Mouse (Mus musculus) splenic B cell, adult 2 months (primary cell): Measurements from ENCODE around the gene Dytn.
A peak's percentile ranks its signal among the peaks of the same experiment; 100 is the strongest.

Source experiments
- DNase-seq: peaks from one replicate; pipeline ENCODE4 v3.0.0-alpha.2; 2011; ENCODE audit warnings: low read depth, low spot score
- H3K27me3 ChIP-seq: 2 replicates; pipeline ENCODE4 v1.6.1; 2012; ENCODE audit warnings: mild to moderate bottlenecking, low read length, moderate library complexity, mixed read lengths; ENCODE audit not compliant: control insufficient read depth, poor library complexity, insufficient read depth, severe bottlenecking
- H3K36me3 ChIP-seq: 2 replicates; pipeline ENCODE4 v1.6.1; 2012; ENCODE audit warnings: mild to moderate bottlenecking, low read length, moderate library complexity, mixed read lengths; ENCODE audit not compliant: control insufficient read depth, poor library complexity, insufficient read depth, severe bottlenecking

Dytn gene

DNA sequence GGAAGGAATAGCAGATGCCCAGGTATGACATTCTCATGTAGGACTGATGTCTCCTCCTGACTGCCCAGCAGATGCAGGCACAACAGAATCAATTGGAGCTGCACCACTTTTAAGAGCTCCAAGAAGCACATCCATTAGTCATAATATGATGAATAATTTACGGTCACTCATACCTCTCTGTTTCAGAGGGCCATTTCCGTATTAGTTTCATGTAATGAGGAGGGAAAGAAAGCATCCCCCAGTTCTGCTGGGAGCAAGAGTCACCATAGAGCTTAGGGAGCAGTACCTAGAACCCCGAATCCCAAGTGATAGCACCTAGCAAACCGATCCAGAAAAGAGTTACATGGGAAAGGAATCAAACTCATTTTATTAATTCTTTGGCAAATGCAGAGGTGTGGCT lies at the start of gene Dytn:
Dytn (minus strand) TSS at position 101 of the 400 bp plus-strand sequence.
- no peaks in the 10 kb centered on the region for H3K36me3 ChIP-seq
- DNase-seq: no peak
- H3K27me3 ChIP-seq: no peaks in the 10 kb centered on the region; the same call in 1 of the 2 replicates

DNA sequence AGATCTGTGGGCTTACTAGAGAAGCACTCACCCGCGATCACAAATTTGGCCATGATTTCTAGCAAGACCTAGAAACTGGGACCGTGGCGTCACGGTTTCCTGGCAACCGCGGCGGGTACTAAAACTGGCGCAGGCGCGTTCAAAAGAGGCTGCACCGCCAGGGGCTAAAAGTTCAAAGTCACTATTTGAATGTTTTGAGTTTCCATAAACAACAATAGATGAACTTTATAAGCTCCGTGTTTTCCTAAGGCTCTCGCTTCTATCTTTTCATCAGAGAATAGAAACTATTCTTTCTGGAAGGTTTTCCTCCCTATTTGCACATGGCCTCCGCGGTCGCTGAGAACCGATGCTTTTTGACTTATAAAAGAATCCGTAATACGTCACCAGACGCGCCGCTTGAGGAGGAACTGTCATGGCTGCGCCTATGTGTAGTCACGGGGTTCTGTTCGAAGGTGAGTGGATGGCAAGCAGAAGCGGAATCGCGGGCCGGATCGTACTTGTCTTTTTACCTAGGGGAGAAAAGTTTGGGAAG lies 43.6 kb upstream of the Dytn start, which contains the start of the genes Mdh1b and Fastkd2:
Mdh1b (minus strand) TSS at position 79 of the 532 bp plus-strand sequence.
Fastkd2 (plus strand) TSS at position 375 of the 532 bp plus-strand sequence.
- peak; percentile 94 for DNase-seq
- H3K27me3 ChIP-seq: no peaks in the 10 kb centered on the region; the same call in 1 of the 2 replicates
- H3K36me3 ChIP-seq: no peaks in the 10 kb centered on the region

DNA sequence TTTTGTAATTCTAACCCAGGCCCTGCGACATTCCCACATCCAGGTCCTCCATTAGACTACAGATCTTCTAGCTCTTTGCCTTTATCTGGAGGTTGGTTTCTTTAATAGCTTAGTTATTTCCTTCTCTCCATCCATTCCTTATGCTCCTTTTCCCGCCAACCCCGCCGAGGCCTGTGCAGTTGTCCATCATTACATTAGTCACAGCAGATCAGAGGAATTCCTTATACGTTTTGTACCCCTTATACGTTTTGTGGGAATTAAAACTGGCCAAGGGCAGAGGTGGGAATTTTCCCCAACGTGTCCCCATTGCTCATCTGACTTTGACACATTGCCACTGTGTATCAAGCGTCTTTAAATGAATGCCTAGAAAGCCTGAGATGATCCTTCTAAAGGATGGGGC lies 43.1 kb upstream of the Dytn start:
- Histone ChIP-seq H3K36me3 (no peaks in the 10 kb centered on the region), H3K27me3 (no peaks in the 10 kb centered on the region; the same call in 1 of the 2 replicates)
- DNase-seq: no peak

DNA sequence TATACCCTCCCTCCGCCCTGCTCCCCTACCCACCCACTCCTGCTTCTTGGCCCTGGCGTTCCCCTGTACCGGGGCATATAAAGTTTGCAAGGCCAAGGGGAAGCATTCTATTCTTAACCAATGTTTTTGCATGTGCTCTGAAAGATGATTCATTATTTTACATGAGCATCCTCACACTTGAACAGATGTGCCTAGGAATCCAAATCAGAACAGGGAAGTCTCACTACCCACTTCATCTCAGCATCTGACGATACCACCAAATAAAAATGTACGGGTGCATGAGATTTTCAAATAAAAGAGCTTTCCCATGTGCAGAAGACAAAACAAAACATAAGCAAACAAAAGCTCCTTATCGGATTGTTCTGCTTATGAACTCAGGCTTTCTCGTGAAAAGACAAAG lies 33.4 kb upstream of the Dytn start:
- no peak for DNase-seq
- no peaks in the 10 kb centered on the region for H3K27me3 ChIP-seq
- H3K36me3 ChIP-seq: no peaks in the 10 kb centered on the region

DNA sequence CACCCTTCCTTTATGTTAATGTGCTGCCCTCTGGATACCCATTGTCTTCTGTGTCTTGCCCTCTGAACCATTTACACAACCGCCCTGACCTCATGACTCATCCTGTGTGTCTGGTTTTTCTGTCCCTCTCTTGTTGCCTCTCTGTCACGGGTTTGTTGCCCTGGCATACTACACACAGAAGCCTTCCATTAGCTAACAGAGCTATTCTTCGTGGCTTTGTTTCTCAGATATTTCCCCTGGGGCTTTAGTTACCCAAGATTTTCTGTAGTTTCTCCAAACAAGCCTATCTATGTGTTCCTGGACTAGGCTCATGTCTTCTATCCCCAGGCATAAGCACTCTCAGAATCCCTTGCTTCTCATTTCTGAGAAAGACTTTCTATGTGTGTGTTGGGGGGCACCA lies 22.1 kb upstream of the Dytn start:
- DNase-seq: no peak
- H3K36me3 ChIP-seq: no peaks in the 10 kb centered on the region
- H3K27me3 ChIP-seq: peaks cover 3% of the 10 kb centered on the region; the same call in 1 of the 2 replicates

DNA sequence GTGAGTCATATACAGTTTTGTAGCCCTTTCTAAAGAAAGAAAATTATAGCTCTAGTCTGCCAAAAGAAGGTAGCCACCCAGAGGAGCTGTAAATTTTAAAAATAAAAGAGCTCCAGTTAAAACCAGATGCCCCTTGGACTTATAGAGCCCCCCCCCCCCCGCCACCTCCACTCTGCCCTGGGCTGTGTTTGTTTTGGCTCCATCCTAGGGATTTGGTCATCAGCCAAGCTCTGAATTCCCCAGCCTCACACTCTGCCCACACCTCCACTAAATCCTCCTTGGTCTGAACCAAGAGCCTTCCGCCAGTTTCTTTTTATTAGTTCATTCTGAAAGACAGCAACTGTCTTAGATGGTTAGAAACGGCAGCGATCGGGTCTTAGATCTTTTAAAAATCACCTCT lies 19.0 kb upstream of the Dytn start:
- H3K27me3 ChIP-seq: peaks cover 3% of the 10 kb centered on the region; the same call in 1 of the 2 replicates
- DNase-seq: no peak
- no peaks in the 10 kb centered on the region for H3K36me3 ChIP-seq

DNA sequence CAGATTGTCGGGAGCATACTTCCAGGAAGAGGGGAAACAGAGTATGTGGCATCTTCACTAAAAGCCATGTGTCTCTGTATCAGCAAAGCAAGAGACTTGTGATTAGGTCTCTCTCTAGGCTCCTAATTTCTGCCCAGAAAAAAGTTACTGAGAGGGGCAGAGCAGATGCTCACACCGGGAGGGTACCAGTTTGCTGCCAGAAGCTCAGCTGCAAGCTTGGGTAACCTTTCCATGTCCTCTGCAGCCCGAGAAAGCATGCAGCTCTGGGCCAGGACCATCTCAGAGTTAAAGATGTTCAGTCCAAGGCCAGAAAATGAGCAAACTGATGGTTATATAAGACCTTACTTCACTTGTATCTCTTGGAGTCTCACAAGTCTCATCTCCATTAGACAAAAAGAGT lies 10.1 kb upstream of the Dytn start:
- H3K27me3 ChIP-seq: no peaks in the 10 kb centered on the region
- DNase-seq: no peak
- H3K36me3 ChIP-seq: no peaks in the 10 kb centered on the region

DNA sequence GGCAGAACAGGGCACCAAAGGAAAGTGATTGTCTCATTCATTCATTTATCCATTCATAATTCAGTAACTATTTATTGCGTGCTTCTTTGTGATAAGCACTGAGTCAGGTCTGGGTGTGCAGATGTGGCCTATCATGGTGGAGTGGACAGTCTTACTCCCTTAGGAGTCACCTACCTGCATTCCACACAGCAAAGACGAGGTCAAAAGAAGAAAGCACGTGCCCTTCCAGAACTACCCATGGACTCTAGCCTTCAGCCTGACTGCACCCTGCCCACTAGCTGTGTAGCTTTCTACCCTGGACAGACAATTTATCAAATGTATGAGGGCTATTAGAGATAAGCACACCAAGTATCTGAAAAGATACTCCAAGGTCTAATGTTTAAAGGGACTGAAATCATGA lies 10.8 kb downstream of the Dytn start:
- no peak for DNase-seq

DNA sequence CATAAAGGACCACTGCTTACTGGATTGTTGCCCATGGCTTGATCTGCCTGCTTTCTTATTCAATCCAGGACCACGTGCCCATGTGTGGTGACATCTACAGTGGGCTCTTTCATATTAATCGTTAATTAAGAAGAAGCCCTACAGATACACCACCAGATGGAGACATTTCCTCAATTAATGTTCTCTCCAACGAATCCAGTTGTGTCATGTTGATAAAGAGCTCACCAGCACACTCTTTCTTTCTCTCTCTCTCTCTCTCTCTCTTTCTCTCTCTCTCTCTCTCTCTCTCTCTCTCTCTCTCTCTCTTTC lies 17.9 kb downstream of the Dytn start:
- peak; percentile 67 for DNase-seq
- Histone ChIP-seq H3K27me3 (no peaks in the 10 kb centered on the region; the same call in 1 of the 2 replicates), H3K36me3 (no peaks in the 10 kb centered on the region)

More for the DNA sequence above, 10.8 kb downstream of the Dytn start:
- no peaks in the 10 kb centered on the region for H3K36me3 ChIP-seq
- no peaks in the 10 kb centered on the region for H3K27me3 ChIP-seq

DNA sequence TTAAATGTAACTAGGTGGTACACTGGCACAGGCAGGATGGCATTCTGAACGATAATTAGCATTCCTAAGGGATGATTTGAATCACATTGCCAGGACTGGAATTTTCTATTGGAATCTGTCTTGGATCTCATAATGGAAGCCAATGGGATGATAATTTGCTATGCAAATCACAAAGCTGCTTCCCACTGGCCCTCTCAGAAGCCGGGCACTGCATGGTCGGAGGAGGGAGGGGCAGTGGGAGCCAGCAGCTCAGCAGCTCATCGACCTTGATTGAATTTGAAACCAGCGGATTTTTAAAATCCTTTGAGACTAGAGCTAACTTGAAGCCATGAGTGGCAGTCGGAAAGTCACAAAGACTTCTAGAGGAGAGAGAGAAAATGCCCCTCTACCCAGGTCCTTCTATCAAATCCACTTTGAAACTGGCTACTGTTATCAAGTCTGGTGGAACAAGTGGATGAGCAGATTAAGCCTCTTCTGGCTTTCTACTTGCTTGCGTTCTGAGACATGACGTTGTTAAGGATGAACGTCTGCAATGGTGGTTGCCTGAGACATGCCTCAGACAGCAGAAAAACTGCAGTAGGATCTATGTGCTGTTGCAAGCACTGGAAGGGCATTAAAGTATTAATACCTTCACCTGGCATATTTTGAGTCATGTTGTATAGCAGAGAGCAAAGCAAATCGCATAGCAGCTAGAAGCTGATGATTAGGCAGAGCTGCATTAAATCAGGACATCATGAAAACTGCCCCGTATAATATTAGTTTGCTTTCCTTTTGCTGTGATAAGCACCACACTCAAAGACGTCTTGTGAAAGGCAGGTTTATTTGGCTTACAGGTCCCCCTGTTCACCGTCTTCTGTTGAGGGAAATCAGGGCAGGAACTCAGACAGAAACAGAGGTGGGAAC lies 18.5 kb downstream of the Dytn start:
- H3K27me3 ChIP-seq: no peaks in the 10 kb centered on the region; the same call in 1 of the 2 replicates
- DNase-seq: no peak

DNA sequence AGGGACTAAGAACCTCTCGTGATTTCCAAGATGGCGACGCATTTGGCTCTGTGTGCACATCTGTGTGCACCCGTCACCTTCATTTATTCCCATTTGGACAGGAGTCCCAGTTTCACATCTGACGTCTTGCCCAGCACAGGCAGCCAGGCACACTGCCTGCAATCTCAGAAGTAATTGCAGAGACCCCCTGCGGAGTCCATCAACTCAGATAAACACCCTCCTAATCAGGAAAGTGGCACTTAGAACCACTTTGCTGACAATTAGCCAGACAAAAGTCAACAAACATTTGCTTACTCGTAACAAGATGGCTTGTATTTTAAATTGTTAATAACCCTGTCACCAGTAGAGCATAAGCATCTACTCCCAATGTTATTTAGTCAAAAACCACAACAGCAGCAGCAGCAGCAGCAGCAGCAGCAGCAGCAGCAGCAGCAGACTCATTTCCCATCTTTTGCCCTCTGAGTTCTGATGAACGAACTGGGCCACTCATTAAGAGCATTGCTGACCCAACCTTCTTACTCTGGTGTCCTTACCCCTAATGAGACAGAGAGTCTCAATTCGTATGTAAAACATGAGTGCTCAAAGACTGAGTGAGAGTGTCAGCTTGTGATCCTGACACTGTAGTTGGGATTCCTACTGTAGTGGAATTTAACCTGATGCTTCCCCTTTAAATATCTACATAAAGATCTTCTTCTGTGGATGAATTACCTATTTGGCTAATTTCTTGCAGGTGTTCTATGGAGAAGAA lies 19.4 kb downstream of the Dytn start:
- Histone ChIP-seq H3K27me3 (no peaks in the 10 kb centered on the region; the same call in 1 of the 2 replicates), H3K36me3 (no peaks in the 10 kb centered on the region)
- DNase-seq: no peak

More for the DNA sequence above, 18.5 kb downstream of the Dytn start:
- H3K36me3 ChIP-seq: no peaks in the 10 kb centered on the region

DNA sequence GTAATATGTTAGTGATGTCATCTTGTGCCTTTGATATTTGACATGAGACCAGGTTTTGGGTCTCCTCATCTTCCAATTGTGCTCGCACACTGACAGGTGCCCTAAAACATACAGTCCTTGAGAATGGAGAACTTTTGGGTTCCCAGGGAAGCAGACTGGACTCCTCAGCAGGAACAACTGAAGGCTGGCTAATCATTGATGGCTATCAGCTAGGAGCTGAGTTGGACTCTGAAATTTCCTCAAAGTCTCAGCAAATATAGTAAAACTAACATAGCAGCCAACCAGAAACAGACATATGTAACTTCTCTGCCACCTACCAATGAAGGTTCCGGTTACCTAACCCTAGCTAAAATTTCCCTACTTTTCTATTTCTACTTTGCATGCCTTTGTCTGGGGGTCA lies 20.6 kb downstream of the Dytn start:
- DNase-seq: no peak
- Histone ChIP-seq H3K27me3 (no peaks in the 10 kb centered on the region; the same call in 1 of the 2 replicates), H3K36me3 (no peaks in the 10 kb centered on the region)

DNA sequence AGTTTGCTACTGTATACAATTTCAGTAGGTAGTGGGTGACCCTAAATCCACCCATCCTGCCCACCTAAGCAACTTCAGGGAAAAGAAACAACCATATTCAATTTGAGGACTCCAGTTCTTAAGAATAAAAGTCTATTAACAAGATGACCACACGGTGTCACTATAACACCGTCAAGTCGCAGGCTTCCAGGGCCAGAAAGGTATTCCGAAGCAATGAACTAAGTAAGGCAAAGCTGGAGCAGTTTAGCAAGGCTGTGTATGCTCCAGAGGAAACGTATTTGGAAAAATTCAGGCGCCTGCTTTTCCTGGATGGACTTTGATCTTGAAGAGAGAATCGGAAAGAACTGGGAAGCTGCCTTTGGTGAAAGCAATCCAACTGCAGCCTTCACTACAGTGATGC lies 27.1 kb downstream of the Dytn start:
- peak; percentile 76 for DNase-seq
- Histone ChIP-seq H3K27me3 (no peaks in the 10 kb centered on the region), H3K36me3 (no peaks in the 10 kb centered on the region)

DNA sequence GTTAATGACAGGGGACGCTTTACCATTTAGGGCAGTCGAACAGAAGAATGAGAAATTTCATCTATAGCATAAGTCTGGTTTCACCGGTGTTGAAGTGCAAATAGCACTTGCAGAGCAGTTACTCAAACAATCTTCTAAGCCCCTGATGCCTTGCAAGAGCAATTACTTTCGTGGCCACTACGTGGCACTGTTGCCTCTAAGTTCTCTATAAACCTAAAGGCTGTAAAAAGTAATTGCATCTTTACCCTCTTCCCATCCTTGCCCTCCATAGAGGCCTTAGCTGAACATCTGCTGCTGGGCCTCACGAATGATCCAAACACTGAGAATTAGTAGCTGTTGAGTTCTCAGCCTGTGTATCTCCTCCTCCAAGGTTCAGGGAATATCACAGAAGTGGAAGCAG lies 28.7 kb downstream of the Dytn start:
- peak; percentile 69 for DNase-seq
- Histone ChIP-seq H3K36me3 (no peaks in the 10 kb centered on the region), H3K27me3 (no peaks in the 10 kb centered on the region)

DNA sequence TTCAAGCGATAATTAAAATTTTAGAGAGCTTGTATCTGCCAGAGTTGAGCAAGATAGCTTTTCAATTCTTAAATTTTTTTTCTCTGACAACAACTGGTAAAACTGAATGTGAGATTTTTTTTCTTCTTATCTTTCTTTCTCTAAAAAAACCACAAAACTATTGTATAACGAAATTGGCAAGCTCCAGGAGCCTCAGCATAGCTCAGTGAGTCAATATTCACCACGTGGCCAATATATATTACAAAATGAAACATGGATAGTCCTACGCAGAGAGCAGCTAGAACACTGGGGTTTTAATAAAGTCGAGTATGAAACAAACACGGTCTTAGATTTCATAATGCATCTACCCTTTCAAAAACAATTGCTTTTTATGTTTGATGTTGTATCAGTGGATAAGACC lies 46.8 kb downstream of the Dytn start:
- no peaks in the 10 kb centered on the region; the same call in 1 of the 2 replicates for H3K27me3 ChIP-seq
- H3K36me3 ChIP-seq: no peaks in the 10 kb centered on the region
- no peak for DNase-seq
